ENCODE assay signal across 24 mouse cellular contexts in the genomic region with DNA sequence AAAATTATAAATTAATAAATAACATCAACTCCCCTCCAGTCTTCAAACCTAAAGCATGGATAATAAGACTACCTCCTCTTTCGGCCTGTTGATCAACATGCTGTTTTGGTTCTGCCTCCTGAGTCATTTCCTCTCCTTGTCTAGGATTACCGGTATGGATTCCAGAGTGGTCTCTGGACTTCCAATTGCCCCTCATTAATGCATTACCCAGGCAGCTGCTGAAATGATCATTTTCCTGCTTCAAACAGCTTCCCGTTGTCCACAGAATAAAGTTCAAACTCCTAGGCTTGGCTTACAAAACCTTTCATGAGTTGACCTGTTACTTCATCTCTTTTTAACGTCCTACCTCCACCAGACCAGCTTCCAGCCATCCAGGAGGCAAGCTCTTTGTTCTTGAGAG.
DNase-seq lines count a peak whose midpoint lies in the region; ATAC-seq and TF ChIP-seq lines count a peak whose summit lies in the region.
"Had no signal": no experiment of that assay in that cellular context is flagged by ENCODE, and none has a peak within 500 bp of the region (broad histone marks: within the 10 kb centered on the region; RNA-seq: fewer than 3 reads in every experiment).

No protein-coding gene starts in this region.

- 35% methylated on average over 4 of the region's 4 CpGs for WGBS in embryonic facial prominence, embryonic 11.5 days
- 32% methylated on average over 4 of the region's 4 CpGs for WGBS in thymus, adult 2 months

- H3K9ac ChIP-seq in embryonic facial prominence, embryonic 11.5 days (replicated peaks; ENCODE audit: low read length): no peak overlapping the region
- H3K9ac ChIP-seq: heart, embryonic 15.5 days; hindbrain, embryonic 12.5 days had no signal

- intact Hi-C loops in gastrocnemius, postnatal 14 days (cut with DNase I; ENCODE audit: low total_unique reads): no loop called here
- intact Hi-C loops in heart, postnatal 25 days (cut with DNase I): no loop called here

- TF ChIP-seq CTCF in thymus, adult 2 months (IDR thresholded peaks at IDR 0.05; ENCODE audit: borderline replicate concordance, control insufficient read depth, extremely low read depth, insufficient read depth, low read length, poor library complexity): no peak

- H3K36me3 ChIP-seq in embryonic facial prominence, embryonic 11.5 days (replicated peaks; ENCODE audit: control insufficient read depth, insufficient read depth, low read depth, low read length): no peaks in the 10 kb centered on the region
- no peaks in the 10 kb centered on the region for H3K36me3 ChIP-seq in thymus, adult 2 months (ENCODE audit: control insufficient read depth, insufficient read depth, low read length)
- H3K36me3 ChIP-seq: G1E; heart, embryonic 15.5 days; hindbrain, embryonic 12.5 days had no signal

- H3K4me1 ChIP-seq in embryonic facial prominence, embryonic 11.5 days (ENCODE audit: control insufficient read depth, insufficient read depth, low read length): no peaks in the 10 kb centered on the region
- no peaks in the 10 kb centered on the region for H3K4me1 ChIP-seq in thymus, adult 2 months (replicated peaks; ENCODE audit: control insufficient read depth, insufficient read depth, low read length)
- H3K4me1 ChIP-seq: heart, embryonic 15.5 days had no signal

- H3K9me3 ChIP-seq in embryonic facial prominence, embryonic 11.5 days (replicated peaks; ENCODE audit: control insufficient read depth, low read length): no peaks in the 10 kb centered on the region
- H3K9me3 ChIP-seq: G1E; heart, embryonic 15.5 days; hindbrain, embryonic 12.5 days had no signal

- DNase-seq in gastrocnemius, adult 18-20 months (ENCODE audit: low spot score): peak; percentile 8
- no peak for DNase-seq in gastrocnemius, postnatal 14 days
- DNase-seq in heart, adult 8-10 months (ENCODE audit: low spot score): peak; percentile 45
- no peak for DNase-seq in heart, postnatal 25 days (ENCODE audit: low spot score)
- DNase-seq in embryonic facial prominence, embryonic 11.5 days (ENCODE audit: low spot score): peak; percentile 35
- no peak for DNase-seq in thymus, adult 2 months
- no peak for DNase-seq in cerebellum, adult 9-11 months
- DNase-seq: adrenal gland, adult 8-10 months; adrenal gland, postnatal 36 days; B cell, adult 2 months; cerebellum, adult 11 months; cerebellum, adult 8-10 months; cerebellum, postnatal 25 days; gastrocnemius, postnatal 10 days; heart, postnatal 36 days; kidney, adult 8-10 months had no signal

- ATAC-seq in embryonic facial prominence, embryonic 11.5 days (replicated peaks; ENCODE audit: insufficient number of reproducible peaks, low FRiP score, low TSS enrichment, low read depth): no peak
- ATAC-seq: CD4-positive, CD25-positive, alpha-beta regulatory T cell, adult 4 months; forebrain, embryonic 14.5 days; hindbrain, embryonic 16.5 days; inflammation-experienced regulatory T-cells, adult 6 months; intestine, postnatal 0 days had no signal

- H3K27ac ChIP-seq in embryonic facial prominence, embryonic 11.5 days (replicated peaks; ENCODE audit: low read depth, low read length): no peak overlapping the region
- no peak overlapping the region for H3K27ac ChIP-seq in thymus, adult 2 months (ENCODE audit: control insufficient read depth, insufficient read depth, low read length)
- H3K27ac ChIP-seq: heart, embryonic 15.5 days; hindbrain, embryonic 12.5 days had no signal

- TF ChIP-seq POLR2A in thymus, adult 2 months (IDR thresholded peaks at IDR 0.05; ENCODE audit: control insufficient read depth, extremely low read depth, insufficient read depth, low read length, poor library complexity): no peak

- no peak overlapping the region for H3K4me3 ChIP-seq in embryonic facial prominence, embryonic 11.5 days (ENCODE audit: low read depth, low read length)
- no peak overlapping the region for H3K4me3 ChIP-seq in thymus, adult 2 months (ENCODE audit: control insufficient read depth, insufficient read depth, low read length)
- H3K4me3 ChIP-seq: heart, embryonic 15.5 days; hindbrain, embryonic 12.5 days had no signal

- no peak overlapping the region for H3K4me2 ChIP-seq in embryonic facial prominence, embryonic 11.5 days (ENCODE audit: low read depth, low read length)
- H3K4me2 ChIP-seq: heart, embryonic 15.5 days; hindbrain, embryonic 12.5 days had no signal

- H3K27me3 ChIP-seq in embryonic facial prominence, embryonic 11.5 days (ENCODE audit: control insufficient read depth, insufficient read depth, low read length): no peaks in the 10 kb centered on the region
- no peaks in the 10 kb centered on the region for H3K27me3 ChIP-seq in thymus, adult 2 months (ENCODE audit: control insufficient read depth, insufficient read depth, low read length)
- H3K27me3 ChIP-seq: heart, embryonic 15.5 days; hindbrain, embryonic 12.5 days had no signal

Comparison
In these comparisons a context has a peak if more than half of its experiments do, and no peak if none do; other contexts are left out.
1. DNase-seq: peak in gastrocnemius, adult 18-20 months (single experiment), heart, adult 8-10 months (single experiment) and embryonic facial prominence, embryonic 11.5 days (single experiment); none in gastrocnemius, postnatal 14 days (single experiment), heart, postnatal 25 days (single experiment), thymus, adult 2 months (single experiment) and cerebellum, adult 9-11 months (single experiment).